Mouse (Mus musculus): Measurements from ENCODE around the gene Ankrd27.
A peak's percentile ranks its signal among the peaks of the same experiment; 100 is the strongest.

Gene Ankrd27

GRCm38 (mm10) chr7:35584068-35584785 is 1.8 kb upstream of the Ankrd27 start:
- no peak for DNase-seq (ENCODE audit: low read depth, low spot score)

GRCm38 (mm10) chr7:35584786-35585190 is 1.3 kb upstream of the Ankrd27 start:
- no peak for DNase-seq (ENCODE audit: low read depth, low spot score)

GRCm38 (mm10) chr7:35585191-35586054 is 621 bp upstream of the Ankrd27 start, which contains the start of gene Rgs9bp:
Rgs9bp (minus strand) TSS chr7:35585582.
- no peak for DNase-seq (ENCODE audit: low read depth, low spot score)

GRCm38 (mm10) chr7:35586906-35587445 is 932 bp downstream of the Ankrd27 start:
- DNase-seq (ENCODE audit: low read depth, low spot score): no peak

GRCm38 (mm10) chr7:35587728-35588127 is 1.7 kb downstream of the Ankrd27 start:
- no peak for DNase-seq (ENCODE audit: low read depth, low spot score)

- no peak for DNase-seq (ENCODE audit: low read depth, low spot score)
These were observed 2.8 kb downstream of the Ankrd27 start for GRCm38 (mm10) chr7:35588680-35589428.

GRCm38 (mm10) chr7:35589485-35589884 is 3.4 kb downstream of the Ankrd27 start:
- no peak for DNase-seq (ENCODE audit: low read depth, low spot score)

- no peak for DNase-seq (ENCODE audit: low read depth, low spot score)
These were observed 4.7 kb downstream of the Ankrd27 start for GRCm38 (mm10) chr7:35590731-35591191.

GRCm38 (mm10) chr7:35594311-35594710 is 8.3 kb downstream of the Ankrd27 start:
- no peak for DNase-seq (ENCODE audit: low read depth, low spot score)

- DNase-seq (ENCODE audit: low read depth, low spot score): peak; percentile 24
These were observed 13.4 kb downstream of the Ankrd27 start for GRCm38 (mm10) chr7:35599492-35599891.

GRCm38 (mm10) chr7:35600031-35600430 is 14.0 kb downstream of the Ankrd27 start:
- no peak for DNase-seq (ENCODE audit: low read depth, low spot score)

GRCm38 (mm10) chr7:35601106-35601505 is 15.1 kb downstream of the Ankrd27 start:
- no peak for DNase-seq (ENCODE audit: low read depth, low spot score)

GRCm38 (mm10) chr7:35602766-35603165 is 16.7 kb downstream of the Ankrd27 start:
- DNase-seq (ENCODE audit: low read depth, low spot score): no peak

GRCm38 (mm10) chr7:35606816-35607215 is 20.8 kb downstream of the Ankrd27 start:
- no peak for DNase-seq (ENCODE audit: low read depth, low spot score)

GRCm38 (mm10) chr7:35609245-35609644 is 23.2 kb downstream of the Ankrd27 start:
- DNase-seq (ENCODE audit: low read depth, low spot score): no peak

- no peak for DNase-seq (ENCODE audit: low read depth, low spot score)
These were observed 31.5 kb downstream of the Ankrd27 start for GRCm38 (mm10) chr7:35617513-35617912.

- DNase-seq (ENCODE audit: low read depth, low spot score): no peak
These were observed 36.6 kb downstream of the Ankrd27 start for GRCm38 (mm10) chr7:35622626-35623025.

GRCm38 (mm10) chr7:35626038-35626437 is 40.0 kb downstream of the Ankrd27 start:
- peak; percentile 9 for DNase-seq (ENCODE audit: low read depth, low spot score)

- no peak for DNase-seq (ENCODE audit: low read depth, low spot score)
These were observed 41.3 kb downstream of the Ankrd27 start for GRCm38 (mm10) chr7:35627371-35627770.

- DNase-seq (ENCODE audit: low read depth, low spot score): peak; percentile 58
These were observed 42.5 kb downstream of the Ankrd27 start for GRCm38 (mm10) chr7:35628496-35628895.

GRCm38 (mm10) chr7:35636229-35636628 is 50.2 kb downstream of the Ankrd27 start:
- DNase-seq (ENCODE audit: low read depth, low spot score): peak; percentile 42

GRCm38 (mm10) chr7:35636874-35637273 is 50.8 kb downstream of the Ankrd27 start:
- no peak for DNase-seq (ENCODE audit: low read depth, low spot score)
